Mouse (Mus musculus) splenic B cell, adult 2 months (primary cell): Measurements from ENCODE around the gene Rin3.

Source experiments
- DNase-seq: peaks from one replicate; pipeline ENCODE4 v3.0.0-alpha.2; 2011; ENCODE audit warnings: low read depth, low spot score
- H3K27me3 ChIP-seq: 2 replicates; pipeline ENCODE4 v1.6.1; 2012; ENCODE audit warnings: mild to moderate bottlenecking, low read length, moderate library complexity, mixed read lengths; ENCODE audit not compliant: control insufficient read depth, poor library complexity, insufficient read depth, severe bottlenecking
- H3K36me3 ChIP-seq: 2 replicates; pipeline ENCODE4 v1.6.1; 2012; ENCODE audit warnings: mild to moderate bottlenecking, low read length, moderate library complexity, mixed read lengths; ENCODE audit not compliant: control insufficient read depth, poor library complexity, insufficient read depth, severe bottlenecking

Rin3 gene

GRCm38 (mm10) chr12:102437952-102438351 lies 155.1 kb downstream of the Rin3 start:
- DNase-seq: no peak
- no peaks in the 10 kb centered on the region for H3K36me3 ChIP-seq

GRCm38 (mm10) chr12:102438983-102439631 lies 156.3 kb downstream of the Rin3 start:
- no peaks in the 10 kb centered on the region for H3K27me3 ChIP-seq
- H3K36me3 ChIP-seq: no peaks in the 10 kb centered on the region
- DNase-seq: no peak

More at GRCm38 (mm10) chr12:102437952-102438351, 155.1 kb downstream of the Rin3 start:
- no peaks in the 10 kb centered on the region for H3K27me3 ChIP-seq

- Histone ChIP-seq H3K27me3 (no peaks in the 10 kb centered on the region), H3K36me3 (no peaks in the 10 kb centered on the region)
- DNase-seq: peak; percentile 98
Observed at GRCm38 (mm10) chr12:102439632-102440023, 156.8 kb downstream of the Rin3 start, which contains the start of gene Lgmn. TSS of gene Lgmn (minus strand) at chr12:102439813.
